Mouse (Mus musculus) myocyte (in vitro differentiated cells): Measurements from ENCODE around the gene Kif16b. TPM values are rescaled to one million over a fixed set of nuclear protein-coding genes. Genes with fewer than 3 reads are reported as not detected.

Source experiments
- polyA plus RNA-seq: library from polyadenylated mRNA; unstranded; fragments of >200 nt; fragmentation: generic; extraction: Trizol; gene quantifications from one replicate; pipeline ENCODE4 v1.2.1, GENCODE M21; 2012; ENCODE audit warnings: missing spikeins

The Kif16b gene
- polyA plus RNA-seq, 1 experiment = 3.3 TPM

Other genes with a start within 250 kb of the Kif16b start
- gene Snrpb2, start 161.5 kb upstream of the Kif16b start, polyA plus RNA-seq = 21.0 TPM
- not detected for gene Otor, start 176.9 kb upstream of the Kif16b start, polyA plus RNA-seq